Mouse (Mus musculus) kidney, postnatal 10 days (tissue): ENCODE measurements around the gene Gal3st1.
"Not testable (repeated sequence)": the region's sequence is repeated elsewhere in the genome, so short reads cannot be mapped to it uniquely, and the experiment has no call there.

ENCODE experiments used
- DNase-seq: peaks from one replicate; pipeline ENCODE4 v3.0.0; 2021; ENCODE audit warnings: mixed read lengths

The Gal3st1 gene

DNA sequence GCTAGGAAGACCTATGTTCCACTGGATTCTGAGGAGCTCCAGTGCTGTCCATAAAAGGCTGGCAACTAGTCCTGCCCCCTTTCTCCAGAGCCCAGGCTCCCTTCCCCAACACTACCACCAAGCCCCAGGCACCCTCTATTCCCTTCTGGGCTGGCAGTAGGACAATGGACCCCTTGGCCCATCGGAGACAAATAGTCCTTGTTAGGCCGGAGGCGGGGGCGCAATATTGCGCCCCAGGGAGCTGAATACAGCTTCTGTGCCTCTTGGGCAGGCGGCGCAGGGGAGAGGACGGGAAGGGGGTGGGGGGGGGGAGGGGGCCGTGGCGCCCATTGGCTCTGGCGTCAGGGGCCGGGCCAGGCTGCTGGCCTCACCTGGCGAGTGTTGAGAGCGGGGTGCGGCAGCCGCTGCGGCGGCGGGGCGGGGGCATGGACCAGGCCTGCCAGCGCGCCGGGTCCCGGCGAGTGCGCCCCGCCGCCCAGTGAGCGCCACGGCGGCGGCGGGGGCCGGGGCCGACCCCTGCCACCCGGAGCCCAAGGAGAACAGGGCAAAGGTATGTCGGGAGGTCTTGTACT is at the start of gene Gal3st1:
Gene Gal3st1, plus strand, starts transcription at position 346 of the 572 bp plus-strand sequence.
- peak; percentile 68 for DNase-seq

- no peak for DNase-seq
Measured at GRCm38 (mm10) chr11:3933756-3934285, 49.6 kb upstream of the Gal3st1 start.

DNA sequence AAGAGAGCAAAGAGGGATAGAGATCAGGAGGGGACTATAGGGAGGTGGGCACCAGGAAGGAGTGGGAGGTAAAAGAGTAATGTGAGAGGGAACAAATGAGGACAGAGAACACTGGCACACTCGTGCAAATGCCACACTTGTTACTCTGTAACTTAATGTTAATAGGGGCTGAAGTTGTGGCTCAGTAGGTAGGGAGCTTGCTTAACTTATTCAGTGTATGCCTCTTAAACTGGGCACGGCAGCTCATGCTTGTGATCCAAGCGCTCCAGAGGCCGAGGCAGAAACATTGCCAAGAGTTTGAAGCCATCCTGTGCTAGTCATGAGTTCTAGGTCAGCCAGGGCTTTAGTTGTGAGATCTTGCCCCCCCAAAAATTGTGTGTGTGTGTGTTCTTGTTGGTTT is 48.3 kb upstream of the Gal3st1 start:
- no peak for DNase-seq

- no peak for DNase-seq
Measured at GRCm38 (mm10) chr11:3936318-3936717, 47.1 kb upstream of the Gal3st1 start.

- peak; percentile 46 for DNase-seq
Measured at GRCm38 (mm10) chr11:3937321-3937874, 46.0 kb upstream of the Gal3st1 start.

DNA sequence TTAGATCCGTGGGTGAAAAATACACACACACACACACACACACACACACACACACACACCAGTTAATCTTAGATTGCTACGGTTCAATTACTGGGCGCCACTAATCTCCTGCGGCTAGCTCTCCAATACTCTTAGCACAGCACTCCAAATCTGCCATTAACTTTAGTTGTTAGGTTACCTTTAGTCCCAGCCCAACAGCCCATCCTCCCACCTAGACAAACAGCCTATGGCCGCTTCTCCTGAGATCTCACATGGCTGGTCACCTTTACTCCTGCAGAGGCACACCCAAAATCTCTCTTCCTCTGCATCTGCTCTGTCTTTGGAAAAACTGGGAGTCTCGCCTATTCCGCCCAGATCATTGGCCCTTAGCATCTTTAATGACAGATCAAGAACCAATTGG is 42.1 kb upstream of the Gal3st1 start:
- no peak for DNase-seq

DNA sequence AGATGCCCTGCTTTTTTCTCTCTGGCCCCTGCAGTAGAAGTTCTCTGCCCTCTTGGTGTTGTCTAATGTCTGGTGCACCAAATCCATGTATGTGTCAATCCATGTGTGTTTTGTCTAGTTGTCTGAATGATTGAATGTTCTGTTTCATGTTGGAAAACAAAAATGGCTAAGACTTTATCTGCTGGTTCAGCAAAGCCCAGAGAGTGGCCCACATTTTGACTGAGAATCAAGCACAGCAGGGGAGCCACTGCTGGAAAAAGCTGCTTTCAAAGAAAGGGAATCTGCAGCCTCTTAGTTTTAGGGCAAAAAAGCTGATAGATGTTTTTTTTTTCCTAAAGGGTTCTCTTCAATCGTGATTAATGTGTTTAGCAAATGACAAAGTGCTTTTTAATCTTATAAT is 37.0 kb upstream of the Gal3st1 start:
- no peak for DNase-seq

GRCm38 (mm10) chr11:3954876-3955275 is 28.6 kb upstream of the Gal3st1 start:
- DNase-seq = not testable (repeated sequence)

- not testable (repeated sequence) for DNase-seq
Measured at GRCm38 (mm10) chr11:3955371-3955770, 28.1 kb upstream of the Gal3st1 start.

DNA sequence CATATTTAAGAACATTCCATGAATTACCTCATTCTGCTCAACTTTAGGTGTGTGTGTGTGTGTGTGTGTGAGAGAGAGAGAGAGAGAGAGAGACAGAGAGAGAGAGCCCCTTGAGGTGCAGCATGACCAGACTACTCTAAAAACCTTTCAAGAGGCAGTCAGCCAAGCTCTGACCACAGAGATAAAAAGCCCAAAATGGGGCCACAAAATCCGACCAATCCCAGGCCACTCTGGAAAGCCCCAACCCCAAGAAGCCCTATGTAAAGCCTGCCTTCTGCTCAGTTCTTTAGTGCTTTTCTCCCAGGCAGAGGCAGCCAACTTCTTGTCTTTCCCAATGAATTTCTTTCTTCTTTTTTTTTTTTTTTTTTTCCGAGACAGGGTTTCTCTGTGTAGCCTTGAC is 22.5 kb upstream of the Gal3st1 start:
- DNase-seq = no peak

DNA sequence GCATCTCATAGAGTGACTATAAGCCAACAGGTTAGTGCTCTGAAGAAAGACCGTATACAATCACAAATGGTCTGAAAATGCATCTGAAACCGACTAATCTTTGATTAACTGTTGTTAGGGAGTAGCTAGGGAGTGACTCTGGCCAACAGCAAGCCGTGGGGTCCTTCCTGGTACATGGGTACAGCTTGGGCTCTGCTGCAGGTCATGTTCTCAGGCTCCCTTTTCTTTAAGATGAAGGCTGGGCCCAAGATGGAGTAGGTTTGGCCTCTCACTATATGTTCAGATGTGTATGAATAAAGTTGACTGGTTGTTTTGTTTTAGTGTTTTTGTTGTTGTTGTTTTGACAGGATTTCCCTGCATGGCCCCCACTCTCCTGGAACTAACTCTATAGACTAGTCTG is 21.7 kb upstream of the Gal3st1 start:
- no peak for DNase-seq

DNA sequence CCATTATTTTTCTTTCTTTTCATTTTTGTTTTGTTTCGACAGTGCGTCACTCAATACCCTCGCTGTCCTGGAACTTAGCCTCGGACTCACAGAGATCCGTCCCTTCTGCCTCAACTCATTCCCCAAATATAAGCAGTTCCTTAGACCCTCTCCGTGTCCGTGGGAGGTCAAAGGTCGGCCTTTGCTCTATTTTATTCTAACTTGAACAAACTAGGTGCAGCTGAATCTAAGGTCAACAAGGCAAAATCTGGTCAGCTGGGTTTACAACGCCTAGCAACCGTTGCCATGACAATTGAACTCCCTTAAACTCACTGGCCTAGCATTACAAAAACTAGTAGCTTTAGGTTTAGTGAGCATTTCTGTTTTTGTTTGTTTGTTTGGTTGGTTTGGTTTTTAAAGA is 20.3 kb upstream of the Gal3st1 start:
- peak; percentile 48 for DNase-seq

- peak; percentile 87 for DNase-seq
Measured at GRCm38 (mm10) chr11:3963610-3964415, 19.6 kb upstream of the Gal3st1 start, which contains the start of gene Pes1. Gene Pes1, plus strand, starts transcription at chr11:3963975.

DNA sequence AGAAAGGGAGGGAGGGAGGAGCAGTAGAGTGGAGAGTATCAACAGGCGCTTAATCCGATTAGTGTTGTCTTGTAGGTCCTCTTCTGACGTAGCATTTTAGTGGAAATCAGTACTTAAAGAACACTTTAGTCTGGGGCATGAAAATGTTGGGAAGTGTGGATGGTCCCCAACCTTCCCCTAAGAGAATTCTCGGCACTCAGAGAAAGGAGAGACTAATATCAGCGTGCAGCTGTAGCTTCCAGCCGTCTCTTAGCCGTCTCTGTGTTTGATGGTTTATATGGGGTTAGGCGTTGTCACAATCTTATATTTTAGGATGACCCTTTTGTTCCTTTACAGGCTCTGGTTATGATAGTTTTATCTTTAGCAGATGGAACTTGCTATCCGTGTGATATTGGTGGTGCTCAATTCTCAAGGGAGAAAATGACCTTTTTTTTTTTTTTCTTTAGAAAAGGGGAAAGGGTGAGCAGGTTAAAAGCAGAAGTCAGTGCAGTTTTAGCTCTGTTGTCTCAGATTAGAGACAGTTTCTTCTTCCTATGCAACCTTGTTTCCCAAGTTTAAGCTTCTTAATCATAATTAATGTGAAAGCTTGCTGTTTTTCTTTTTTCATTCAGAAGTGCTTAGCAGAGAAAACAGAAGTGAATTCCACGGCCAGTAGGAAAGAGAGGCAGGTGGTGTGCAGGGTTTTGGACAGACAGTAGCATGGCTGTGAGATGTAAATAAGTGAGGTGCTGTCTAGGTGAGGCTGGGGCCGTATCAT is 18.8 kb upstream of the Gal3st1 start:
- no peak for DNase-seq

DNA sequence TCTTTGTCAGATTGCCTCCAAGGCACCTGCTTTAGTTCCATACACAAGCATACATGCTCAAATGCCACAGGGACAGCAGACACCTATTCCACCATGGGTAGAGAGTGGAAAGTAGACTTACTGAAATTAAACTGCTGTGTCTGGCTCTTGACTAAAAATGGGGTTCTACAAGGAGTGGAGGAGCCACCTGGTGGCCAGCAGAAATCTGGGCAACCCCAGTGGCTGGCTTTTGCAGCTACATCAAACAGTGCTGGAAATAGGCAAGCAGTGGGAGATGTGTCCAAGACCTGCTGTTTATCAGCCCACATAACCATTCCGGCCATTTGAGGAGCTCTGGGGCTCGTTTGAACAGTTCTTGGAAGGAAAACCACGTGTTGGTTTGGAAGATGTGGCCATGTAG is 13.6 kb upstream of the Gal3st1 start:
- DNase-seq = peak; percentile 54

DNA sequence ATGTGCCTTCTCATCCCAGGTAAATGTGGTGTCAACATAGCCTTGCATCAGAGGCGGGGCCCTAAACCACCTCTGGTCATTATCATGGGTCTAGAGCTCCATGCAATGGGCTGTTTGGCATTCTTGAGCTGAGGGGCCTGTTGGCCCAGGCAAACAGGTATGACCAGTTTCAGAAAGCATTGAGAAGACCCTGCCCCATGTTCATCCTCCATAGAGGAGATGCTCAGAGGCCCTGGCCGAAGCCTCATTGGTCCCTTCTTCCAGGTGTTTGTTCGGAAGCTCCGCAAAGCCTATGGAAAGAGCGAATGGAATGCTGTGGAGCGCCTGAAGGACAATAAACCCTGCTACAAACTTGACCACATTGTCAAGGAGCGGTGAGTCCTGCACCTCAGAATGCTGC is 13.1 kb upstream of the Gal3st1 start:
- peak; percentile 4 for DNase-seq

DNA sequence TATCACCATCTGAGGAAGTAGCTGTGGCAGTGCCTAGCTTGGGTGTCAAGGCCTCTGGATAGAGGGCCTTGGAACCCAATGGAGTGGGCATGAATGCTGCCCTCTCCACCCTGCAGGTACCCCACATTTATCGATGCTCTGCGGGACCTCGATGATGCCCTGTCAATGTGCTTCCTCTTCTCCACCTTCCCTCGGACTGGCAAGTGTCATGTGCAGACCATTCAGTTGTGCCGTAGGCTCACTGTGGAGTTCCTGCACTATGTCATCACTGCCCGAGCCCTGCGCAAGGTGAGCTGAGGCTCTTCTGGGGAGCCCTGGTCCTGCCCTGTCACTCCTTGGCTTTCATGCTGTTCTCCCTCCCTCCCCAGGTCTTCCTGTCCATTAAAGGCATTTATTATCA is 10.4 kb upstream of the Gal3st1 start:
- no peak for DNase-seq

GRCm38 (mm10) chr11:3974311-3974710 is 9.1 kb upstream of the Gal3st1 start:
- DNase-seq = no peak

DNA sequence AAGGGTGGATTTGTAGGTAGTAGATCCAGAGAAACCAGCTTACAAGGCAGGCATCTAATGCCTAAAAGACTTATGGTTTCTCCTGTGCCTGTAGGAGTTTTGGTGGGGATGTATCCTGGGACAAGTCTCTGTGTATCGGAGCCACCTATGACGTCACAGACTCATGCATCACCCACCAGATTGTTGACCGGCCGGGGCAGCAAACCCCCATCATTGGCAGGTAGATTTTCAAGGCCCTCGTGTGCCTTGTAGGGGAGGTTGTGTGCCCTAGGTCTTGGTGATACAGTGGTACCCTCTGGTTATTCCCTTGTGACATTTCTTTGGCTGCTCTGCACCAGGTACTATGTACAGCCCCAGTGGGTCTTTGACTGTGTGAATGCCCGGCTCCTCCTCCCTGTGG is 6.8 kb upstream of the Gal3st1 start, which contains the start of gene 4930556J24Rik:
Gene 4930556J24Rik, minus strand, starts transcription at position 101 of the 400 bp plus-strand sequence.
- DNase-seq = no peak

DNA sequence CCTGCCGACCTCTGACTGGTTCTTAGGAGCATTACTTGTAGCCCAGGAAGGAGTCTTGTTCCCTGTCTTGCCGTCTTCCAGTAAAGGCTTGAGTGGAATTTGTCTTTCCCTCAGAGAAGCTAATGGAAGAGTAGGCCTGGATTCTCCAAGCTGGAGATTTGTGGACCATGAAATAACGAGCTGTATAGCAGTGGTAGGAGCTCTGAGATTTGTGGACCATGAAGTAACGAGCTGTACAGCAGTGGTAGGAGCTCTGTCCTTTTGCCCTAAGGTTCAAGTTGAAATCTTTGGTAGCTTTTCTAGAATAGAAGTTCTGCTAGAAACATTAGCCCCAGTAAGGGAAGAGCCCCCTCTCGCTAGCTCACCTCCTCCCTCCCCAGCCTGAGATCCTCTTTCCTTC is 5.0 kb upstream of the Gal3st1 start:
- DNase-seq = no peak

DNA sequence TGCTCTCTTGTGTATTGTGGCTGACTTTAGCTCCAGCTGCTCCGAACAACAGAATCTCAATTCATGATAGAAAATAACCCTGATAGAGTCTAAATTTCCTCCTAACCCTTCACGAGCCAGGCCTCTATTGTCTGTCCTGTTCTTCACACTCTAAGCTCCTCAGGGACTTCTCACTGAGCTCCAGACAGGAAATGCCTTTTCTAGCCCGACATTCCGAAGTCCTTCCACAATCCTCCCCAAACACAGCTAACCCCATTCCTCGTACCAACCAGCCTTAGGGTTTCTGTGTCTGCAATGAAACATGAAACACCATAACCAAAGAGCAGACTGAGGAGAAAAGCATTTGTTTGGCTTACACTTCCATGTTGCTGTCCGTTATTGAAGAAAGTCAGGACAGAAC is 1.9 kb upstream of the Gal3st1 start:
- no peak for DNase-seq

DNA sequence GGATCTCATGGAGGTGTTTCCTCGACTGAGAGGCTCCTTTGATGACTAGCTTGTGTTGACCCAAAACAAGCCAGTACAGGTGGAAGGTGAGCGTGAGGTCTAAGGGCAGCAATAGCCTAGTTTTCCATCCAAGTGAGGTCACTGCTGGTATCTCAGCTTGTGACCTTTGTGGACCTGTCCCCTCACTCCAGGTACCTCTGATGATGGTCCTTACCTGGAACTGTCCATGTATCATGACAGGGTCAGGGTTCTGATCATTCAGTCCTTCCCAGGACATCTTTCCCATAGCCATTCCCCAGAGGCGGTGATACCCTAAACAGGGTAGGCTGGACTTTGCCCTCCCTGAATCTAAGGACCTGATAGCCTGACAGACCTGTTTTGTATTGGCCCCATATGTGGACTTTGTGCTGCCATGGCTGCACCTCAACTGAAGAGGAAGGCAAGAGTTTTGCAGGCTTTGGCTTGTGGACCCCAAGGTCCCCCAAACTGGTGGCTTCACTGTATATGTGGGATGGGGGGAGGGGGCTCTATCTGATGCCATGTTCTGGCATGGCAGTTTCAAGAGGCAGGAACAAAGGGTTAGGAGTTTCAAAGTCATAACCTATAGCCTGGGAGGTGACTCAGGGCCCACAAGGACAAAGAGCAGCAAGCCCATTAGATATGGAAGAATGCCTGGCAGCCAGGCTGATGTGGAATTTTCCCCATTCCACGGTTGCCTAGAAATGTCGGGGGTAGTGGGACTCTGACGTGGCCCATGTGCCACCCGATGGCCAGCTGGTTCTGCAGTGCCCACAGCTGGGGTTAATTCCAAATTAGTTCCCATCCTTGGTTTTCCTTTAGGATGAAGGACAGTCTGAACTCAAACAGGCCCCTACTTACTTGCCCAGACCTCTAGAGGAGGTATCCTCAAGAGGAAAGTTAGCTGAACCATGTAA is 894 bp upstream of the Gal3st1 start:
- peak; percentile 32 for DNase-seq
